Mouse (Mus musculus) small intestine, adult 2 months (tissue): ENCODE data around the gene Capg.

Experiments used
- CTCF ChIP-seq: fragments of 200-500 bp; IDR thresholded peaks from 2 replicates; pipeline ENCODE4 v1.5.1; 2012; ENCODE audit warnings: low read depth, mild to moderate bottlenecking, control low read depth, inconsistent platforms, low read length, moderate library complexity, mixed read lengths; ENCODE audit not compliant: insufficient replicate concordance, insufficient read length; ENCODE audit errors: extremely low read depth
- POLR2A ChIP-seq: fragments of 200-500 bp; IDR thresholded peaks from 2 replicates; pipeline ENCODE4 v1.6.1; 2012; ENCODE audit warnings: low read depth, mild to moderate bottlenecking, control low read depth, inconsistent platforms, low read length, moderate library complexity

- TF ChIP-seq POLR2A = no peak
- no peak for TF ChIP-seq CTCF
Measured at GRCm38 (mm10) chr6:72550025-72550424, 5.8 kb downstream of the Capg start.
